Mouse (Mus musculus): ENCODE data around the gene Tgfb3. TPM values are rescaled to one million over a fixed set of nuclear protein-coding genes. Genes with fewer than 3 reads are reported as not detected.

Tgfb3 gene
- under 1 TPM in 1 of 2 experiments, not detected in 1; 0.11 TPM for total RNA-seq (2023)

GRCm38 (mm10) chr12:86078553-86079201, at the start of gene Tgfb3:
Gene Tgfb3, minus strand, starts transcription at chr12:86079041.

GRCm38 (mm10) chr12:86082481-86083012, 3.7 kb upstream of the Tgfb3 start, which contains the start of gene Ift43:
Gene Ift43, plus strand, starts transcription at chr12:86082541.

Other genes starting within 250 kb of the Tgfb3 start
- under 1 TPM in 1 of 2 experiments, not detected in 1; 0.75 TPM for gene Ift43, start 3.5 kb upstream of the Tgfb3 start, total RNA-seq (2023)
- gene Gpatch2l, start 162.8 kb upstream of the Tgfb3 start, total RNA-seq (2023), result 10 to 100 TPM; 50.2 to 57.3 TPM

Measured in neutrophil, adult 83 days (primary cell).